Mouse (Mus musculus): Measurements from ENCODE around the gene Gm20388.

- TF ChIP-seq EP300 (IDR thresholded peaks at IDR 0.05; ENCODE audit: insufficient read depth, low read depth, low read length), result no peak
- TF ChIP-seq POLR2A (IDR thresholded peaks at IDR 0.05; ENCODE audit: insufficient read depth, low read length), result no peak
Measured at GRCm38 (mm10) chr8:122702957-122703356, 2792.3 kb downstream of the Gm20388 start.

Data from ES-Bruce4 (cell line).